Mouse (Mus musculus): Measurements from ENCODE around the gene Gdf10.

Gene Gdf10

DNA sequence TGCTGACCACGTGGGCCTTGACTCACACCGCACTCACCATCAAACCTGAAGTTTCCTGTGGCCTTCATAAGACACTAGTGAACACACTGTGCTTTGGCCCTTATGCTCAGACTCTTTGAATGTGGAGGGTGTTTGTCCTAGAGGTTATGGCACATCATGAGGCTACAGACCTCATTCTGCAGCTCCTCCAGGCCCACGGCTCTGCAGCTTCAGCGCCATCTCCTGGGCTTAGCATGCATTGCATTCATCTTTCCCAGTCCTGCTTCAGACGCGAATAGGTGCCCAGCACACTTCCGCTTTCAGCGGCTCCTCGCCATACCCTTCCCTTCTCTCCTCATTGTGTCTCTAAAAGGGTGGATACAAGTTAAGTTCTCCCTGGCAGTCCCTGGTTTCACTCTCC, 15.7 kb downstream of the Gdf10 start:
- no peak for DNase-seq (ENCODE audit: low spot score in 2 of 2)

DNA sequence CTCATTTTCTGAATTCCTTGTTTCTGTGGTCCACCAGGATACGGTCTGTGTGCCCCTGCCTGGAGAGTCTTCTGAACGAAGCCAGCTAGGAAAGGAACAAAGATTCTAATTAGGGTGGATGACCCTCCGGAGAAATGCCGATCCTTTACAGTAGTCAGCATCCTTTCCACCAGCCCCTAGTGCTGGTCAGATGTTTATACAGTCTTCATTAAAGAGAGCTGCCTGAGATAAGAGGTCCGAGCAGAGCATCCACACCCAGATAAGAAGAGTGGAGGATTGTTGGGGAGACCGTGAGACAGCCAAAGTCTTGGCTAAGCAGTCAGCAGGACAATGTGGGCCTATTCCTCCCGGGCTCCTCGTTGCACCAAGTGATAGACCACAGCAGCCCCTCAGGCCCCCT, 17.4 kb downstream of the Gdf10 start, which contains the start of gene Gdf2:
Gene Gdf2, plus strand, starts transcription at position 301 of the 400 bp plus-strand sequence.
- no peak for DNase-seq (ENCODE audit: low spot score in 2 of 2)

DNA sequence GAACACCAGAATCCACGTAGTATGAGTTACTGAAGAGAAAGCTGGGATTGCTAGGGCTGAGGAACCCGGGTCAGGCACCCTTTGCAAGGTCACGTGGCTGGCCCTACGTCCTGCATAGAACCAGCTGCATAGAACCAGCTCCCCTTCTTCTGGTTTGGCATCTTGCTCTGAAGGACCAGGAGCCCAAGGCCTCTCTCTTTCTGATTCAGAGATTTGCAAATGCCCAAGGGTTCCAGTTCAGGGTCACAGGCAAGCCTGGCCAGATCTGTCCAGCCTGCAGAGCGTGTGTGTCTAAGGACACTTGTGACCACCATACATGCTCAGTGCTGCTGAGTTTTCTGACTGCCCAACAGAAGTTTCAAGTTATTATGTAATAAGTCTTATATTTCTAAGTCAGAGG, 18.8 kb downstream of the Gdf10 start:
- DNase-seq (ENCODE audit: low spot score in 2 of 2), result no peak

DNA sequence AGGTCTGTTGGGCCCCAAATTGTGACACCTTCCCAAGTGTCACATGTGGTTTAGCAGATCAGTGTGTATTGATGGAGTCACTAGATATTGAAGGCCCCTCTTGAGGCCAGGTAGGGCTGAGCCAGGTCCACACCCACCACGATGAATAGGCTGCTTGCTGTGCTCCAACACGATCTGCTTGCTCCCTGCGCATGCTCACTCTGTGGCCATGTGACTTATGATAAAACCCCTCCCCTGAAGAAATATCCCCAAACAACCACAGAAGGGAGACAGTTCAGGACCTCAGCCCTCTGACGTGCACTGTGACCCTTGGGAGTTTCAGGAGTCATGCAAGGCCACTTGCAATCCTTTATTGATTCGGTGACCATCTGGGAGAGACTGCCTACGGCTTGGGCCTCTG, 22.7 kb downstream of the Gdf10 start:
- no peak for DNase-seq (ENCODE audit: low spot score in 2 of 2)

DNA sequence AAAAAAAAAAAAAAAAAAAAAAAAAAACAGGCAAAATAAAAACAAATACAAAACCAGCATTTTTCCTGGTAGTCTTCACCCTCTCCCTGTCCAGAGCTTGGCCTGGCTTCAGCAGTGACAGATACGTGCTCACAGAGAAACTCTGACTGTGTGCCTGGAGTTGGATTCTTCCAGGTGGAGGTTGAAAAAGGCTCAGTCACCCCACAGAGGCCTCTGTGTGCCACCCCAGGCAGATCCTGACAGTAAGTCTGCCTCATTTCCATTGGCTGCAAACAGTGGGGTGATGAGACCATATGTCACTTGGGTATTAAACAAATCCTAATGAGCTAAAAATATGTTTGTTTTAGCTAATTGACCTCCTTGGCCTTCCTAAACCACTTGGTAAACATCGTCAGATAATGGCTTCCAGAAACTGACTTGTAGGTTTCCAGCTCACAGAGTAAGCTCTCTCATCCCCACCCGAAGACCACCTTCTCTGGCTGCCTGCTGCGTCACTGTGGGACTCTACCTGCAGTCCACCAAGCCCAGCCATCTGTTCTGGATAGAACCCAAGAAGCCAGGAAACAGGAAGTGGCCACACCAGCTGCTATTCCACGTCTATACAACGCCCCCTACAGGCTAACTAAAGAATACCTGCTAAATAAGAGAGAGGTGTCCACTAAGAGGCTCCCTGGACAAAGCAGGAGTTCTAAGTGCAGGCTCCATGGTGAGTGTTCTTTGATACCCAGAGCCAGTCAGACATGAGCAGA, 29.0 kb downstream of the Gdf10 start:
- DNase-seq (ENCODE audit: low spot score in 2 of 2), result no peak

DNA sequence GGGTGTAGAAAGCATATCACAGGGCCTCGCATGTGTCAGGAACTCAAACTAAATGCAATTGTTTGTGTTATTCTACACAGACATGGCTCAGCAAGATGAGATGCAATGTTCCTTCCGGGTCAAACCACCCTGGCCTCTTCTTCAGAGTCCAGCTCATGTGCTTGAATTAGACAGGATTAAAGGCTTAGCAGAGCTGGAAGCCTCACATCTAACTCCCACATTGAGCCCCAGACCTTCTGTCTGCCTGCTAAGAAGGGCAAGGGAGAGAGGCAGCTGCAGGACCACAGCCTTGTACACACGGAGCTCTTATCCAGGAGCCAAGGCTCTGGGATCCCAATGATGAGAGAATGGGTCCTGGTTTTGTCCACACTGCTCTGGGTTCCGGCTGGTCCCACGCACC, 30.4 kb downstream of the Gdf10 start, which contains the start of gene Rbp3:
Gene Rbp3, plus strand, starts transcription at position 243 of the 400 bp plus-strand sequence.
- DNase-seq (ENCODE audit: low spot score in 2 of 2), result no peak

DNA sequence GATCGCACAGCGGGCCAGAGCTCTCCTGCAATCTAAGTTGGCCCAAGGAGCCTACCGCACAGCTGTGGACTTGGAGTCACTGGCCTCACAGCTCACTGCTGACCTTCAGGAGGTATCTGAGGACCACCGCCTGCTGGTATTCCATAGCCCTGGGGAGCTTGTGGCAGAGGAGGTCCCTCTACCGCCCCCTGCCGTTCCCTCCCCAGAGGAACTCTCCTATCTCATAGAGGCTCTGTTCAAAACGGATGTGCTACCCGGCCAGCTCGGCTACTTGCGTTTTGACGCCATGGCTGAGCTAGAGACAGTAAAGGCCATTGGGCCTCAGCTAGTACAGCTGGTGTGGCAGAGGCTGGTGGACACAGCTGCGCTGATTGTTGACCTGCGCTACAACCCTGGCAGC, 32.7 kb downstream of the Gdf10 start:
- no peak for DNase-seq (ENCODE audit: low spot score in 2 of 2)

DNA sequence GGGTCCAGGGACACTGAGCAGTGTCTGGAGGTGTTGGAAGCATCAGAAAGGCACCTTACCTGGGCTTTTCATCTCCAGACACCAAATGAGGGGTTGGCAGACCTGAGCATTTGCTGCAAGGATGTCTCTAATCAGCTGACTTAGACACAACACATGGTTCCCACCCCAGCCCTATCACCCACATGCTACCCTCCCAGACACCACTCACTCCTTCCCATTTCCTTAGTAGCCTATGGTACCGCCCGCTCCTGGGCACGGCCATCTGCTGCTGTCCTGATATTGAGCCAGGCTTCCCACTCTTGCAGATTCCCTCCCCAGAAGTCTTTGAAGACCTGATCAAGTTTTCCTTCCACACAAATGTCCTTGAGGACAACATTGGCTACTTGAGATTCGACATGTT, 34.8 kb downstream of the Gdf10 start:
- DNase-seq (ENCODE audit: low spot score in 2 of 2), result no peak

DNA sequence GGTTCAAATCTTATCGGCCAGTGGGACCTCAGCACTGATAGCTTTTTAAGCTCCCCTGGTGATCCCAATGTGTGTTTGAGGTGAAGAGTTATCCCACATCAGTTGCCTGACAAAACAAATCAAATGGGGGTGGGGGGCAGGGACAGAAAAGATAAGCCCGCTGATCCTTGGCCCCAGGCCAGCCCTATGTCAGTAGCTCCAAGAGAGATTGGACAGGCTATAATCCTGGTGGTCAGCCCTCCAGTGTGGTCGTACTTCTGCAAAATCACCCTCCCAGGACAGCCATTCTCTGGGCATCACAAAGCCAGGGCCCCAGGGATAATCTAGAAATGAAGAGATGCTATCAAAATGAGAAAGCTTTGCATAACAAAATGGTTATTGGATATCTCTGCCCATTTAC, 35.5 kb downstream of the Gdf10 start:
- DNase-seq (ENCODE audit: low spot score in 2 of 2), result no peak

DNA sequence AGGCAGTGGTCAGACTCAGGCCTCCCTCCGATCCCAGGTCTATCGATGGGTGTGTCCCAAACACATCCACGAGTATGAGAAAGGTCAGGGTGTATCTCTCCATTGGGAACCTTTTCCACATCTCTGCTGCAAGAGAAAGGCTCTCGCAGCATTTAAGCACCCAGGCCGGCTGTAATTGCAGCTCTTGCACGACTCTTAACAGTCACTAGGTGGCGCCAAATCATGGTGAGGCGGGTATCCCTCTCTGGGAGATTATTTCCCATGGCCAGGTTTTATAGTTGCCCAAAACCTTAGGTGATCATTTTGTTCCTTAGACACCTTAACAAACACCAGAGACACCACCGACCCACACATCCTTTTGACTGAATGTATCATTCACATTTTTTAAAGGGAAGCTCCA, 36.0 kb downstream of the Gdf10 start:
- DNase-seq (ENCODE audit: low spot score in 2 of 2), result no peak

DNA sequence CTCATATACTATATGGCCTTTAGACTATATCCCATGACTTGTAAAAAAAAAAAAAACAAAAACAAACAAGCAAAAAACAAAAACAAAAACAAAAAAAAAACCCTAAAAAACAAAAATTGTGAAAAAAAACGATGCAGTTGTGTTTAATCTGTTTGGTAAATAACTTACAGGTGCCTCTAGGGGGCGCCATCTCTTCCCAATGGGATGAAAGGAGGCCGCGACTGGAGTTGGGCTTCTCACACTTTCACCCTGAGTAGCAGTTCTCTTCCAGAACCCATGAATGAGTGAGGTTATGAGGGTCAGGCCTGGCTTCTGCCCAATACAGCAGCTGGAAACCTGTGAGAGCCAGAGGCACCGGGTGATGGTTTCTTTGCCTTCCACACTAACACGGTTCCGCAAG, 42.3 kb downstream of the Gdf10 start:
- no peak for DNase-seq (ENCODE audit: low spot score in 2 of 2)

DNA sequence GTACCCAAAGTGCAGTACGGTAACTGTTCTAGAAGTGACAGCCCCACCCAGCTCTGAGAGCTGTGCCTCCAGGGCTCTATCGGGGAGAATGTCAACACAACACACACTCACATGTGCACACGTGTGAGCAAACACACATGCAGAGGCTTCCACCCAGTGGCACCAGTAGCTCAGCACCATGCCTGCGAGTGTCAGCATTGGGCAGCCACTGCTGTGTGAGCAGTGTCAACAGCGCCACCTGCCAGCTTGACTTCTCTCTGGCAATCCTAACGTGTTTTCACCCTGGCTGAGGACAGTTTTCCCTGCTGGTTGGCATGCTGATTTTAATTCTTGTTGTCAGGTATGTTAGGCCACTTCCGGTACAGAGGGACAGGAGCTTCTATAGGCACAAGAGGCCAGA, 49.3 kb downstream of the Gdf10 start:
- DNase-seq (ENCODE audit: low spot score in 2 of 2), result no peak

DNA sequence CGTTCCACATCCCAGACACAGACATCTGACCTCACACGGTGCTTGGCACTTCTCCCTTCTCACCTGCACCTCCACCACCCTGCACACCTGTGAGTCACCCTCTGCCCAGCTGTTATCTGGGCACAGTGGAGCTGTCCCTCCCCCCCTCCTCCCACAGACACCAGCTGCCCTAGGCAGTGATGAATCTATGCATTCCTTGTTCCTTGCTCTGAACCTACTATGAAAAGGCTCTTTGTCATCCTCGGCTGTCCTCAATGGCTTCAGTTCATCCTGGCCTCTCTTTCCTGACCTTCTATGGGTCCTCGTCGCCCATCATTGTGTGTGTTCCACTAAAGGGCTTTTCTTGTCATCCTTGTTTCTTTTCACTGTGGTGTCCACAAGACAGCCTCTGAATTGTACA, 51.4 kb downstream of the Gdf10 start:
- DNase-seq (ENCODE audit: low spot score in 2 of 2), result no peak

DNA sequence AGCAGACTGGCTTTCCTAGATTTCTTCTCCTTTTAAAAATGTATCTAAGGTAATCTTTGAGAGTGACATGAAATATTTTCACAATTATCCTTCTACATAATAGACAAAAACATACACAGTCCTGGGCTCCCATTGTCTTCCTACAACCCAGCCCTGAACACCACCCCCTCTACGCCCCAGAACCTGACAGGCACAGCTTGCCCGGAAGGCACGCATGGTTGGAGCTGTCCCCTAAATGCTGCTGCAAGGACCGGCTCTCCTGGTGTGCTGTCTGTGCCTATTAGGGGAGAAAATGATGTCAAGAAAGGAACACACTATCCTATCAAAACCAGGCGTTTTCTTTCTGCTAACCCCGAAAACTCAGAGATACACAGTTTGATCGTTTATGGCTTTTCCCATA, 54.4 kb downstream of the Gdf10 start:
- no peak for DNase-seq (ENCODE audit: low spot score in 2 of 2)

DNA sequence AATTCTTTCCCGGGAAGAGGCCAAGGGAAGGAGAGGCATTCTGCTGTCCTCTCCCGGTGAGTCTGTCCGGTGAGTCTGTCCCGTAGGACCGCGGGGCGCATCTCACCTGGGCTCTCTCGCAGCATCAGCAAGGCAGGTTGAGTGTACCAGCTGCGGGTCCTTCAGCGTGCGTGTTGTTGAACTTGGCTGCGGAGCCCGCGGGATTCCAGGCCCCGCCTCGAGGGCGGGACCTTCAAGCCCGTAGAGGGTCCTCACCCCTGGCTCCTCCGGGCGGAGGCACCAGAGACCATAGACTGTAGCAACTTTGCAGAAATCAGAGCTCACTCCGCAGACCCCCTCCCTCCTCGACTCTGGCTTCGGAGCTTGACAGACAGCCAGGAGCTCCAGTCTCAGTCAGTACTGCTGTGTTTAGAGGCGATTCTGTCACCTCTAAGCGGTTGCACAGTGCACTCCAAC, 55.2 kb downstream of the Gdf10 start, which contains the start of gene Zfp488:
Gene Zfp488, minus strand, starts transcription at position 161 of the 456 bp plus-strand sequence.
- no peak for DNase-seq (ENCODE audit: low spot score in 2 of 2)
